Mouse (Mus musculus) limb, embryonic 11.5 days (tissue): ENCODE results near the gene Tm7sf3. TPM values are rescaled to one million over a fixed set of nuclear protein-coding genes. Genes with fewer than 3 reads are reported as not detected.
A peak's percentile ranks its signal among the peaks of the same experiment; 100 is the strongest.

ENCODE experiments used
- ATAC-seq: fragments of 200-750 bp; cut with Nextera tagmentation; 2 replicates; pipeline ENCODE4 v1.8.0; 2017; ENCODE audit warnings: low read depth; ENCODE audit not compliant: insufficient number of reproducible peaks, low FRiP score, low TSS enrichment
- DNase-seq: peaks from one replicate; pipeline ENCODE4 v3.0.0-alpha.2; 2015; ENCODE audit warnings: low spot score
- H3K27ac ChIP-seq: fragments of 300-500 bp; sonication (generic); replicated peaks from 2 replicates; pipeline ENCODE4 v1.5.1; 2014; ENCODE audit warnings: low read depth, mild to moderate bottlenecking, low read length
- H3K27me3 ChIP-seq: fragments of 300-500 bp; sonication (generic); 2 replicates; pipeline ENCODE4 v1.6.1; 2014; ENCODE audit warnings: mild to moderate bottlenecking, low read length, mixed read lengths; ENCODE audit not compliant: control insufficient read depth, insufficient read depth
- H3K36me3 ChIP-seq: fragments of 300-500 bp; sonication (generic); 2 replicates; pipeline ENCODE4 v1.6.1; 2014; ENCODE audit warnings: mild to moderate bottlenecking, low read length, moderate library complexity, mixed read lengths; ENCODE audit not compliant: control insufficient read depth, insufficient read depth
- H3K4me1 ChIP-seq: fragments of 300-500 bp; sonication (generic); 2 replicates; pipeline ENCODE4 v1.6.1; 2014; ENCODE audit warnings: low read length, mixed read lengths; ENCODE audit not compliant: control insufficient read depth, insufficient read depth
- H3K4me2 ChIP-seq: fragments of 300-500 bp; sonication (generic); 2 replicates; pipeline ENCODE4 v1.6.1; 2014; ENCODE audit warnings: low read depth, mild to moderate bottlenecking, moderate library complexity; ENCODE audit not compliant: severe bottlenecking
- H3K4me3 ChIP-seq: fragments of 300-500 bp; sonication (generic); 2 replicates; pipeline ENCODE4 v1.5.1; 2014; ENCODE audit warnings: low read depth, low read length
- H3K9ac ChIP-seq: fragments of 300-500 bp; sonication (generic); 2 replicates; pipeline ENCODE4 v1.6.1; 2014; ENCODE audit warnings: mild to moderate bottlenecking, low read length
- H3K9me3 ChIP-seq: fragments of 300-500 bp; sonication (generic); 2 replicates; pipeline ENCODE4 v1.6.1; 2016; ENCODE audit warnings: low read length; ENCODE audit not compliant: control insufficient read depth
- WGBS: fragments of 180-500 bp; shearing (Covaris S2); extraction: QIAGEN DNeasy Blood & Tissue Kit; methylation state at CpG from one replicate; pipeline ENCODE4 v1.1.7; 2014; 5-methylcytosine and 5-hydroxymethylcytosine counted together
- polyA plus RNA-seq: library from polyadenylated mRNA; unstranded; fragments of >200 nt; fragmentation: Nextera tagmentation; extraction: Ambion mirVana; gene quantifications from 2 replicates; pipeline ENCODE4 v1.2.1, GENCODE M21; 2014

Tm7sf3 gene
- polyA plus RNA-seq, 1 experiment from 2014 or later, result 27.6 TPM

GRCm38 (mm10) chr6:146643184-146643570 is 553 bp upstream of the Tm7sf3 start:
- H3K27ac ChIP-seq, result no peak overlapping the region
- peak; percentile 36 for DNase-seq

GRCm38 (mm10) chr6:146641621-146642210 is 908 bp downstream of the Tm7sf3 start:
- Histone ChIP-seq H3K9ac (peak overlapping the region; percentile 47), H3K27me3 (no peaks in the 10 kb centered on the region), H3K9me3 (no peaks in the 10 kb centered on the region), H3K36me3 (no peaks in the 10 kb centered on the region), H3K4me3 (peak overlapping the region; percentile 77), H3K4me1 (no peaks in the 10 kb centered on the region), H3K4me2 (peak overlapping the region; percentile 42; the same call in 1 of the 2 replicates), H3K27ac (no peak overlapping the region)
- WGBS, result 70% methylated on average over 11 of the region's 11 CpGs
- DNase-seq (peak; percentile 19), ATAC-seq (0 out of 2 replicates have a peak, but pooled peaks have one; percentile 19)

More at GRCm38 (mm10) chr6:146643184-146643570, 553 bp upstream of the Tm7sf3 start:
- Histone ChIP-seq H3K27me3 (no peaks in the 10 kb centered on the region), H3K4me1 (no peaks in the 10 kb centered on the region), H3K36me3 (no peaks in the 10 kb centered on the region), H3K9ac (peak overlapping the region; percentile 89), H3K9me3 (no peaks in the 10 kb centered on the region), H3K4me3 (peak overlapping the region; percentile 77), H3K4me2 (peak overlapping the region; percentile 69)
- 39% methylated on average over 11 of the region's 11 CpGs for WGBS
- no peak for ATAC-seq

GRCm38 (mm10) chr6:146640991-146641390 is 1.6 kb downstream of the Tm7sf3 start:
- WGBS, result 86% methylated on average over 6 of the region's 6 CpGs
- Histone ChIP-seq H3K9me3 (no peaks in the 10 kb centered on the region), H3K27ac (no peak overlapping the region), H3K4me1 (no peaks in the 10 kb centered on the region), H3K4me3 (no peak overlapping the region), H3K27me3 (no peaks in the 10 kb centered on the region), H3K4me2 (no peak overlapping the region), H3K9ac (no peak overlapping the region), H3K36me3 (no peaks in the 10 kb centered on the region)
- no peak for ATAC-seq
- DNase-seq, result no peak

GRCm38 (mm10) chr6:146640068-146640965 is 2.3 kb downstream of the Tm7sf3 start:
- WGBS, result 88% methylated on average over 7 of the region's 7 CpGs
- no peaks in the 10 kb centered on the region for H3K27me3 ChIP-seq
- no peak for ATAC-seq

GRCm38 (mm10) chr6:146636482-146636881 is 6.1 kb downstream of the Tm7sf3 start:
- WGBS, result 89% methylated on average over 5 of the region's 5 CpGs
- DNase-seq (no peak), ATAC-seq (no peak)
- Histone ChIP-seq H3K9me3 (no peaks in the 10 kb centered on the region), H3K4me3 (no peak overlapping the region), H3K27ac (no peak overlapping the region), H3K27me3 (no peaks in the 10 kb centered on the region), H3K4me2 (no peak overlapping the region), H3K36me3 (no peaks in the 10 kb centered on the region), H3K4me1 (peaks cover 8% of the 10 kb centered on the region; the same call in 1 of the 2 replicates), H3K9ac (no peak overlapping the region)

More at GRCm38 (mm10) chr6:146640068-146640965, 2.3 kb downstream of the Tm7sf3 start:
- Histone ChIP-seq H3K9ac (no peak overlapping the region), H3K9me3 (no peaks in the 10 kb centered on the region), H3K4me3 (no peak overlapping the region), H3K27ac (no peak overlapping the region), H3K4me1 (no peaks in the 10 kb centered on the region), H3K4me2 (no peak overlapping the region), H3K36me3 (no peaks in the 10 kb centered on the region)
- DNase-seq, result no peak

- Histone ChIP-seq H3K9ac (no peak overlapping the region), H3K27me3 (no peaks in the 10 kb centered on the region), H3K9me3 (no peaks in the 10 kb centered on the region), H3K4me2 (no peak overlapping the region), H3K4me3 (no peak overlapping the region), H3K27ac (no peak overlapping the region), H3K36me3 (no peaks in the 10 kb centered on the region), H3K4me1 (peaks cover 8% of the 10 kb centered on the region; the same call in 1 of the 2 replicates)
- no peak for DNase-seq
- 66% methylated on average over 4 of the region's 4 CpGs for WGBS
- ATAC-seq, result no peak
Measured at GRCm38 (mm10) chr6:146634759-146635606, 7.6 kb downstream of the Tm7sf3 start.

- ATAC-seq, result peak; percentile 89
- no peaks in the 10 kb centered on the region for H3K9me3 ChIP-seq
Measured at GRCm38 (mm10) chr6:146634015-146634722, 8.5 kb downstream of the Tm7sf3 start.

More at GRCm38 (mm10) chr6:146634015-146634722, 8.5 kb downstream of the Tm7sf3 start:
- Histone ChIP-seq H3K4me1 (peaks cover 8% of the 10 kb centered on the region; the same call in 1 of the 2 replicates), H3K4me3 (peak overlapping the region; percentile 61), H3K36me3 (no peaks in the 10 kb centered on the region), H3K9ac (peak overlapping the region; percentile 88), H3K4me2 (peak overlapping the region; percentile 55), H3K27me3 (no peaks in the 10 kb centered on the region), H3K27ac (peak overlapping the region; percentile 75)
- WGBS, result under 1% methylated on average over 81 of the region's 82 CpGs
- DNase-seq, result peak; percentile 82
